Mouse (Mus musculus): ENCODE measurements around the gene Ing1. TPM values are rescaled to one million over a fixed set of nuclear protein-coding genes. Genes with fewer than 3 reads are reported as not detected.
A peak's percentile ranks its signal among the peaks of the same experiment; 100 is the strongest.

Ing1 gene
- polyA plus RNA-seq (2014; fragmentation: Nextera tagmentation; extraction: Ambion mirVana), result 53.7 and 55.9 TPM in 2 replicates

DNA sequence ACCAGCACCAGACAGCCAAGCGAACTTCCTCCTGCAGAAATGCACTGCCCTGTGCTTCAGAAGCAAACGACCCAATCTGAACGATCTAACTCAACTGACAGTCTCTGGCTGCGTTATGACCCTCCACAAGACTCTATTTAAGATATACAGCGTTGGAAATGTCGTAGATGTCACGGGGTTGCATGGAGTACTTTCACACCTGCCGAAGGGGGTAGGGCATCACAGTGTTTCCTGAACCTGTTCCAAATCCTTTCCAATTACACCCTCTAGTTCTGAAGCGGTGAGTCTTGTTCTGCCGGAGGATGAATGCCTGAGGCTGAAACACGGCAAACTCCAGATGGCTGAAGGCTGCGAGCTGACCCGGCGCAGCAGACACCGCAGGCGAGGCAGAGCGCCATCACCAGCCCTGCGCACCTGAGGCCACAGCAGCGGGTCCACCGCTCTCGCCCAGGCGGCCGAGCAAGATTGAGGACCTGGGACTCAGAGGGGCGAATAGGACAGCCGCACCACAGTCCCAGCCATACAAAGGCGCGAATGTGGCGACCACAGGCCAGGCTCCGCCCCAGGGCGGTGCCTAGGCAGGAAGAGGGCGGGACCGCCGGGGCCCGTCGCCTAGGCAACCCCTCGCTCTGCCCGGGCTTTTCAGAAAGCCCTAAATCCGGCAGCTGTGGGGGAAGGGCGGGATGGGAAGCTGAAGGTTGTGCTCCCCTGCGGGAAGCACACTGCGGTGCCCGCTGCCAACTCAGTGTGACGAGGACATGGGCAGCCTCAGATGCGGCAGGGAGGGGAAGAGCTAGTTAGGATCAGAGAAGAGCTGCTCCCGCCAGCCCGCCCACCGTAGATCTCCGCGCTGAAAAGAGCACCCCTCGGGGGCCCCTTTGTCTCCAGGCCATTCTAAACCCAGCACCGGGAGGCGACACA, at the start of gene Ing1:
Gene Ing1, plus strand, starts transcription at position 773 of the 921 bp plus-strand sequence.
- under 1% methylated on average over 52 of the region's 52 CpGs for WGBS

DNA sequence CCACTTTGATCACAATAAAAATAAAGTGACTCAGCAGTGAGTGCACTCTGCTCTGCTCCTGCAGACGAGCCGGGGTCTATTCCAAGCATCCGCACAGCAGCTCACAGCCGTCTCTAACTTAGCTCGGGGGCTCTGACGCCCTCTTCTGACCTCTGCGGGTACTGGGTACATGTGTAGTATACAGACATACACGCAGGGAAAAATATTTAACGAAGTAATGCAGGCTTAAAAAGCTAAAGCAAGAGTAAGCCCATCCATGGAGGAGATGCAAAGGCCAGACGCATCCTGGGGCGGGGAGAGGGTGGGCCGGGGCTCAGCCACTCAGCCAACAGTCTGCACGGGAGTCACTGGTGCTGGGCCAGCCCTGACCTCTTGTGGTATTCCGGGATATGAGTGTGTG, 49.3 kb upstream of the Ing1 start:
- no peak overlapping the region for H3K9ac ChIP-seq (ENCODE audit: low read length)
- no peak for ATAC-seq (ENCODE audit: insufficient number of reproducible peaks, low FRiP score, low TSS enrichment, low read depth)
- H3K4me2 ChIP-seq (ENCODE audit: low read depth, severe bottlenecking), result no peak overlapping the region
- DNase-seq (ENCODE audit: low spot score), result no peak
- H3K9me3 ChIP-seq (ENCODE audit: control insufficient read depth, low read length), result no peaks in the 10 kb centered on the region
- no peak overlapping the region for H3K27ac ChIP-seq (replicated peaks; ENCODE audit: low read depth, low read length)
- peaks cover 28% of the 10 kb centered on the region for H3K36me3 ChIP-seq (ENCODE audit: control insufficient read depth, insufficient read depth, low read length)
- WGBS, result 84% methylated on average over 14 of the region's 14 CpGs
- no peaks in the 10 kb centered on the region for H3K27me3 ChIP-seq (ENCODE audit: control insufficient read depth, insufficient read depth, low read length)
- H3K4me1 ChIP-seq (ENCODE audit: control insufficient read depth, insufficient read depth, low read length), result no peaks in the 10 kb centered on the region
- no peak overlapping the region for H3K4me3 ChIP-seq (ENCODE audit: low read depth, low read length)

More for the DNA sequence above, at the start of gene Ing1:
- ATAC-seq (ENCODE audit: insufficient number of reproducible peaks, low FRiP score, low TSS enrichment, low read depth) (peak; percentile 83), DNase-seq (ENCODE audit: low spot score) (peak; percentile 97)
- H3K9ac ChIP-seq (ENCODE audit: low read length), result peak within 1 kb of the TSS; percentile 97
- H3K4me3 ChIP-seq (ENCODE audit: low read depth, low read length), result peak within 1 kb of the TSS; percentile 70
- peak within 1 kb of the TSS; percentile 69 for H3K4me2 ChIP-seq (ENCODE audit: low read depth, severe bottlenecking)
- H3K36me3 ChIP-seq (ENCODE audit: control insufficient read depth, insufficient read depth, low read length), result no peaks in the 10 kb centered on the region
- H3K27ac ChIP-seq (replicated peaks; ENCODE audit: low read depth, low read length), result peak within 1 kb of the TSS; percentile 95
- H3K9me3 ChIP-seq (ENCODE audit: control insufficient read depth, low read length), result no peaks in the 10 kb centered on the region
- H3K27me3 ChIP-seq (ENCODE audit: control insufficient read depth, insufficient read depth, low read length), result no peaks in the 10 kb centered on the region
- H3K4me1 ChIP-seq (ENCODE audit: control insufficient read depth, insufficient read depth, low read length), result peaks cover 9% of the 10 kb centered on the region

DNA sequence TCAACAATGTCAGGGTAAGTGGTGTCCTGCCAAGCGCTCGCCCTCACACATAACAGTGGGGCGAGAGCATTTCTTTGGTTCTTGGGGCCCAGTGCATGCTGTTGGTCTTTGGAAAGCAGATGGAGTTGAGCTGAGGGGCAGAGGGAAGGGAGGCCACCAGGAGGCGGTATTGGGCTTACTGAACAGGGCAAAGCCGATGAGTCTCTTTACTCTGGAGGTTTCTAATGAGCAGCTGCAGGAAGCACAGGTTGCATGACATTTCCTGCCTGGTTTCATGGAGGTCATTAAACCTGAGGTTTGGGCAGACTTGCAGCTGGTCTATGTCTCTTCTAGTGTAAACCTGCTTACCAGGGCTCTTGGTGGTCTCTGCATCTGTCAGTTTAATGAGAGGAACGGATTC, 48.6 kb upstream of the Ing1 start:
- ATAC-seq (ENCODE audit: insufficient number of reproducible peaks, low FRiP score, low TSS enrichment, low read depth), result no peak
- H3K27me3 ChIP-seq (ENCODE audit: control insufficient read depth, insufficient read depth, low read length), result no peaks in the 10 kb centered on the region
- no peak overlapping the region for H3K4me2 ChIP-seq (ENCODE audit: low read depth, severe bottlenecking)
- H3K4me1 ChIP-seq (ENCODE audit: control insufficient read depth, insufficient read depth, low read length), result no peaks in the 10 kb centered on the region
- WGBS, result 67% methylated on average over 6 of the region's 6 CpGs
- peak; percentile 84 for DNase-seq (ENCODE audit: low spot score)
- H3K4me3 ChIP-seq (ENCODE audit: low read depth, low read length), result no peak overlapping the region
- peaks cover 28% of the 10 kb centered on the region for H3K36me3 ChIP-seq (ENCODE audit: control insufficient read depth, insufficient read depth, low read length)
- no peaks in the 10 kb centered on the region for H3K9me3 ChIP-seq (ENCODE audit: control insufficient read depth, low read length)
- no peak overlapping the region for H3K9ac ChIP-seq (ENCODE audit: low read length)
- H3K27ac ChIP-seq (replicated peaks; ENCODE audit: low read depth, low read length), result no peak overlapping the region

DNA sequence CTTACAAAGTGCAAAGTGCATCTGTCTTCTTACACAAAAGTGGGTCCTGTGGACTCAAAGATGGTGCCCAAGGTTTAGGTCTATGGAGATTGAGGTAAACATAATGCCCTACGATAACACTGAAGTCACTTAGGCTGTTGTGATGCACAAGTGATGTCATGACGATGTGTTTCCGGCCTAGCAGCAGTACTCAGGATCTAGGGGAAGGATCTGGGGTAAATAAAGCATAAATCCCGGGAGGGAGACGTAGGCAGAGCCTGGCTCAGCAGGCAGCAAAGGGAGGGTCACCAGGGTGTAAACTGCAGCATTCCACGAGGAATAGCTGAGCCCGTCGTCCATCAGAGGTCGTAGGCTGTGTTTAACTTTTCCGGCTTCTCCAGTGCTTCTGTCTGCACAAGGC, 46.5 kb upstream of the Ing1 start:
- no peaks in the 10 kb centered on the region for H3K27me3 ChIP-seq (ENCODE audit: control insufficient read depth, insufficient read depth, low read length)
- ATAC-seq (ENCODE audit: insufficient number of reproducible peaks, low FRiP score, low TSS enrichment, low read depth) (no peak), DNase-seq (ENCODE audit: low spot score) (no peak)
- no peak overlapping the region for H3K4me2 ChIP-seq (ENCODE audit: low read depth, severe bottlenecking)
- no peaks in the 10 kb centered on the region for H3K9me3 ChIP-seq (ENCODE audit: control insufficient read depth, low read length)
- H3K4me3 ChIP-seq (ENCODE audit: low read depth, low read length), result no peak overlapping the region
- H3K27ac ChIP-seq (replicated peaks; ENCODE audit: low read depth, low read length), result no peak overlapping the region
- peaks cover 24% of the 10 kb centered on the region; the same call in 1 of the 2 replicates for H3K36me3 ChIP-seq (ENCODE audit: control insufficient read depth, insufficient read depth, low read length)
- 76% methylated on average over 10 of the region's 10 CpGs for WGBS
- H3K9ac ChIP-seq (ENCODE audit: low read length), result no peak overlapping the region
- no peaks in the 10 kb centered on the region for H3K4me1 ChIP-seq (ENCODE audit: control insufficient read depth, insufficient read depth, low read length)

DNA sequence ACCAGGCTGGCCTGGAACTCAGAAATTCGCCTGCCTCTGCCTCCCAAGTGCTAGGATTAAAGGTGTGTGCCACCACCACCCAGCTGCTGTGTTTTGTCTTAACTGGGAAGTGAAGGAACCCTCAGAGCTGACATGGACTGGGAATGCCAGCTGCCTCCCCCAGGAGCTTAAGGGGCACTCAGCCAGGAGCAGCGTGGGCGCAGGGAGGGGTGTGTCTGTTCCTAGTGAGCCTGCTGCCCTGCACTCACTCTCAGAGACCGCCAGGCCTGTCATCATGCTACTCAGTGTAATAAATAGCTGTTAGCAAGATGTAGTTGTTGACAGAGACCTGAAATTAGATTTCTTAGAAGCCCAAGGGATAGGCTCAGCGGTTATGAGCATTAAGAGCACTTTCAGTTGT, 44.4 kb upstream of the Ing1 start:
- Histone ChIP-seq H3K9ac (ENCODE audit: low read length) (no peak overlapping the region), H3K36me3 (ENCODE audit: control insufficient read depth, insufficient read depth, low read length) (peaks cover 20% of the 10 kb centered on the region; the same call in 1 of the 2 replicates), H3K4me1 (ENCODE audit: control insufficient read depth, insufficient read depth, low read length) (no peaks in the 10 kb centered on the region), H3K27me3 (ENCODE audit: control insufficient read depth, insufficient read depth, low read length) (no peaks in the 10 kb centered on the region), H3K27ac (replicated peaks; ENCODE audit: low read depth, low read length) (no peak overlapping the region), H3K4me3 (ENCODE audit: low read depth, low read length) (no peak overlapping the region), H3K9me3 (ENCODE audit: control insufficient read depth, low read length) (no peaks in the 10 kb centered on the region), H3K4me2 (ENCODE audit: low read depth, severe bottlenecking) (no peak overlapping the region)
- DNase-seq (ENCODE audit: low spot score), result no peak
- WGBS, result 94% methylated on average over 5 of the region's 5 CpGs
- no peak for ATAC-seq (ENCODE audit: insufficient number of reproducible peaks, low FRiP score, low TSS enrichment, low read depth)

DNA sequence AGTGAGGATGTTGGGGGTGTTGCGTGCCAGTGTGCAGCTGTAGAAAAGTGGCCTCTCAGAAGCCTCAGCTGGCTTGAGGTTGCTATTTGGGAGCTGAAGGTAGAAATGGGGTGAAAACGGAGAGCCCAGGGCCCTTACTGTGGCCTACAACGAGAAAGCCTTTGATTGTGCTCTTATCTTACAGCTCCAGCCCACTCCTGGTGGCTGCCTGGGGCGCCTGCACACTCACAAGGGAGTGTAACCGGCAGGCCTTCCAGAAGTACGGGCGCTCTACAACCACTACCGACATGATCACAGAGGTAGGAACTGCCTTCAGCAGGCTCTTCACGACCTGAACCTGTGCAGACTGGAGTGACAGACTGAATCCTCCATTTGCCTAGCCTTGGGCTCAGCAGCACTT, 42.7 kb upstream of the Ing1 start:
- no peak overlapping the region for H3K4me3 ChIP-seq (ENCODE audit: low read depth, low read length)
- H3K36me3 ChIP-seq (ENCODE audit: control insufficient read depth, insufficient read depth, low read length), result peaks cover 17% of the 10 kb centered on the region; the same call in 1 of the 2 replicates
- no peak for ATAC-seq (ENCODE audit: insufficient number of reproducible peaks, low FRiP score, low TSS enrichment, low read depth)
- H3K4me1 ChIP-seq (ENCODE audit: control insufficient read depth, insufficient read depth, low read length), result no peaks in the 10 kb centered on the region
- no peaks in the 10 kb centered on the region for H3K27me3 ChIP-seq (ENCODE audit: control insufficient read depth, insufficient read depth, low read length)
- no peak overlapping the region for H3K4me2 ChIP-seq (ENCODE audit: low read depth, severe bottlenecking)
- WGBS, result 89% methylated on average over 9 of the region's 9 CpGs
- H3K9me3 ChIP-seq (ENCODE audit: control insufficient read depth, low read length), result no peaks in the 10 kb centered on the region
- no peak overlapping the region for H3K9ac ChIP-seq (ENCODE audit: low read length)
- no peak overlapping the region for H3K27ac ChIP-seq (replicated peaks; ENCODE audit: low read depth, low read length)
- DNase-seq (ENCODE audit: low spot score), result no peak

DNA sequence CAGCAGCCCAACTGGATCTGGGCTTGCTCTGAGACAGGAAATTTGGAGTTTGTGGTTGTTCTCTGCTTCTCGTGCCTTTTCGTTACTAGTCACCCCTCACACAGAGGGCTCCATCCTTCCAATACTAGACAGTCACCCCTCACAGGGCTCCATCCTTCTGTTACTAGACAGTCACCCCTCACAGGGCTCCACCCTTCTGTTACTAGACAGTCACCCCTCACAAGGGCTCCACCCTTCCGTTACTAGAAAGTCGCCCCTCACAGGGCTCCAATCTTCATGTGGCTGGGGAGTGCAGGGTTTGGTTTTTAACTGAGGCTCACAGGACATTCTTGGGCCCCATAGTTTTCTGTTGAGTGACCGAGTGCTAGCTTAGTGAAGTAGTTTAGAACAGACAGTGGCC, 42.1 kb upstream of the Ing1 start:
- ATAC-seq (ENCODE audit: insufficient number of reproducible peaks, low FRiP score, low TSS enrichment, low read depth) (no peak), DNase-seq (ENCODE audit: low spot score) (no peak)
- Histone ChIP-seq H3K27ac (replicated peaks; ENCODE audit: low read depth, low read length) (no peak overlapping the region), H3K4me3 (ENCODE audit: low read depth, low read length) (no peak overlapping the region), H3K4me1 (ENCODE audit: control insufficient read depth, insufficient read depth, low read length) (no peaks in the 10 kb centered on the region), H3K27me3 (ENCODE audit: control insufficient read depth, insufficient read depth, low read length) (no peaks in the 10 kb centered on the region), H3K9me3 (ENCODE audit: control insufficient read depth, low read length) (no peaks in the 10 kb centered on the region), H3K9ac (ENCODE audit: low read length) (no peak overlapping the region), H3K4me2 (ENCODE audit: low read depth, severe bottlenecking) (no peak overlapping the region), H3K36me3 (ENCODE audit: control insufficient read depth, insufficient read depth, low read length) (peaks cover 17% of the 10 kb centered on the region; the same call in 1 of the 2 replicates)
- 88% methylated on average over 5 of the region's 5 CpGs for WGBS

DNA sequence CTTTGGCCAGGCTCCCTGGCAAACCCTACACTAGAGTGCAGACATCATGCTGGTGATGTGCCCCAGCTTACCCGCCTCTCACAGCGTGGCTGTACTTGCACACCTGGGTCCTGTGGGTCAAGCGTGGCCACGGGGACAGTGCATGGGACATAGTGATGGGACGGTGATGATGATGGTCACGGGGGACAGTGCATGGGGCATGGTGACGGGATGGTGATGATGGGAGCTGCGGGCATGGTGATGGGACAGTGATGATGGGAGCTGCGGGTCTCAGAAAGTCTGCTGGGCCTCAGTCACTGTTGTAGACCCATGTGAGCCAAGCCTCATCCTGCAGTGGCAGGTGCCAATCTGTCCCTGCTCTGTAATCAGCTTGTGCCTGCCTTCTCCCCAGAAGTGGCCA, 39.1 kb upstream of the Ing1 start:
- DNase-seq (ENCODE audit: low spot score) (no peak), ATAC-seq (ENCODE audit: insufficient number of reproducible peaks, low FRiP score, low TSS enrichment, low read depth) (no peak)
- H3K4me2 ChIP-seq (ENCODE audit: low read depth, severe bottlenecking), result no peak overlapping the region
- no peaks in the 10 kb centered on the region for H3K4me1 ChIP-seq (ENCODE audit: control insufficient read depth, insufficient read depth, low read length)
- 94% methylated on average over 9 of the region's 9 CpGs for WGBS
- H3K9ac ChIP-seq (ENCODE audit: low read length), result no peak overlapping the region
- H3K4me3 ChIP-seq (ENCODE audit: low read depth, low read length), result no peak overlapping the region
- no peaks in the 10 kb centered on the region for H3K9me3 ChIP-seq (ENCODE audit: control insufficient read depth, low read length)
- H3K27ac ChIP-seq (replicated peaks; ENCODE audit: low read depth, low read length), result no peak overlapping the region
- no peaks in the 10 kb centered on the region for H3K27me3 ChIP-seq (ENCODE audit: control insufficient read depth, insufficient read depth, low read length)
- H3K36me3 ChIP-seq (ENCODE audit: control insufficient read depth, insufficient read depth, low read length), result peaks cover 15% of the 10 kb centered on the region; the same call in 1 of the 2 replicates

Measured in limb, embryonic 11.5 days (tissue).